Mouse (Mus musculus) forebrain, postnatal 0 days (tissue): ENCODE measurements at regions not wholly inside any gene's neighbourhood (a gene's known extent, or its start where the extent isn't known, plus 50 kb on each side); places are given as distances from the start of the nearest gene placed in this dataset.

ENCODE experiments used
- ATAC-seq: fragments of 200-750 bp; cut with Nextera tagmentation; 2 replicates; pipeline ENCODE4 v1.8.0; 2017; ENCODE audit warnings: mild to moderate bottlenecking, moderate library complexity
- DNase-seq: peaks from one replicate; pipeline ENCODE4 v3.0.0-alpha.2; 2015
- H3K27ac ChIP-seq: fragments of 300-500 bp; sonication (generic); 2 replicates; pipeline ENCODE4 v1.5.1; 2014; ENCODE audit warnings: low read depth, mild to moderate bottlenecking, antibody characterized with exemption, low read length, moderate library complexity, mixed read lengths
- H3K27me3 ChIP-seq: fragments of 300-500 bp; sonication (generic); 2 replicates; pipeline ENCODE4 v1.6.1; 2014; ENCODE audit warnings: mild to moderate bottlenecking, low read length, mixed read lengths; ENCODE audit not compliant: insufficient read depth
- H3K36me3 ChIP-seq: fragments of 300-500 bp; sonication (generic); 2 replicates; pipeline ENCODE4 v1.6.1; 2014; ENCODE audit warnings: mild to moderate bottlenecking, moderate library complexity; ENCODE audit not compliant: insufficient read depth
- H3K4me1 ChIP-seq: fragments of 300-500 bp; sonication (generic); 2 replicates; pipeline ENCODE4 v1.6.1; 2014; ENCODE audit warnings: antibody characterized with exemption; ENCODE audit not compliant: insufficient read depth
- H3K4me2 ChIP-seq: fragments of 300-500 bp; sonication (generic); 2 replicates; pipeline ENCODE4 v1.6.1; 2014; ENCODE audit warnings: low read depth, mild to moderate bottlenecking, moderate library complexity
- H3K4me3 ChIP-seq: fragments of 300-500 bp; sonication (generic); 2 replicates; pipeline ENCODE4 v1.5.1; 2014; ENCODE audit warnings: low read depth, low read length, mixed read lengths
- H3K9ac ChIP-seq: fragments of 300-500 bp; sonication (generic); 2 replicates; pipeline ENCODE4 v1.6.1; 2014; ENCODE audit warnings: mild to moderate bottlenecking
- H3K9me3 ChIP-seq: fragments of 300-500 bp; sonication (generic); 2 replicates; pipeline ENCODE4 v1.6.1; 2016; ENCODE audit warnings: low read length
- CTCF ChIP-seq: sonication (generic); IDR thresholded peaks from 2 replicates; pipeline ENCODE4 v1.5.1; 2016; ENCODE audit warnings: antibody characterized with exemption, control low read depth, low read depth
- WGBS: fragments of 180-500 bp; shearing (Covaris S2); extraction: QIAGEN DNeasy Blood & Tissue Kit; methylation state at CpG from one replicate; pipeline ENCODE4 v1.1.7; 2014; 5-methylcytosine and 5-hydroxymethylcytosine counted together

GRCm38 (mm10) chr7:36150871-36151560 lies 348.2 kb upstream of the Zfp507 start:
- no peaks in the 10 kb centered on the region for H3K27me3 ChIP-seq
- no peak overlapping the region for H3K4me2 ChIP-seq
- H3K36me3 ChIP-seq: no peaks in the 10 kb centered on the region
- H3K4me3 ChIP-seq: no peak overlapping the region
- no peak for TF ChIP-seq CTCF
- H3K4me1 ChIP-seq: no peaks in the 10 kb centered on the region
- no peak for DNase-seq
- 31% methylated on average over 12 of the region's 12 CpGs for WGBS
- no peak overlapping the region for H3K9ac ChIP-seq
- no peak overlapping the region for H3K27ac ChIP-seq
- ATAC-seq: no peak
- no peaks in the 10 kb centered on the region for H3K9me3 ChIP-seq

- no peak overlapping the region for H3K27ac ChIP-seq
- H3K36me3 ChIP-seq: no peaks in the 10 kb centered on the region
- no peak overlapping the region for H3K4me3 ChIP-seq
- no peak for DNase-seq
- H3K4me1 ChIP-seq: peaks cover 9% of the 10 kb centered on the region; the same call in 1 of the 2 replicates
- H3K9ac ChIP-seq: no peak overlapping the region
- no peaks in the 10 kb centered on the region for H3K27me3 ChIP-seq
- H3K9me3 ChIP-seq: no peaks in the 10 kb centered on the region
- WGBS: 38% methylated on average over 5 of the region's 5 CpGs
- TF ChIP-seq CTCF: no peak
- no peak overlapping the region for H3K4me2 ChIP-seq
- no peak for ATAC-seq
Measured at GRCm38 (mm10) chr7:36136571-36136970, 333.8 kb upstream of the Zfp507 start.

GRCm38 (mm10) chr7:36134557-36134956 lies 331.8 kb upstream of the Zfp507 start:
- Histone ChIP-seq H3K4me2 (no peak overlapping the region), H3K36me3 (no peaks in the 10 kb centered on the region), H3K27me3 (no peaks in the 10 kb centered on the region), H3K27ac (no peak overlapping the region), H3K9me3 (no peaks in the 10 kb centered on the region), H3K4me3 (no peak overlapping the region), H3K4me1 (peaks cover 9% of the 10 kb centered on the region; the same call in 1 of the 2 replicates), H3K9ac (no peak overlapping the region)
- no peak for TF ChIP-seq CTCF
- WGBS: 45% methylated on average over 4 of the region's 4 CpGs
- DNase-seq (peak; percentile 14), ATAC-seq (no peak)

GRCm38 (mm10) chr7:36133658-36134143 lies 330.9 kb upstream of the Zfp507 start:
- Histone ChIP-seq H3K27me3 (no peaks in the 10 kb centered on the region), H3K9me3 (no peaks in the 10 kb centered on the region), H3K4me2 (peak overlapping the region; percentile 28; the same call in 1 of the 2 replicates), H3K4me3 (no peak overlapping the region; the same call in 1 of the 2 replicates), H3K9ac (0 out of 2 replicates have a peak overlapping the region, but pooled peaks have one; percentile 14), H3K36me3 (no peaks in the 10 kb centered on the region), H3K4me1 (peaks cover 9% of the 10 kb centered on the region; the same call in 1 of the 2 replicates), H3K27ac (no peak overlapping the region)
- peak; percentile 61 for DNase-seq
- no peak for TF ChIP-seq CTCF
- ATAC-seq: peak; percentile 77
- WGBS: 4% methylated on average over 8 of the region's 8 CpGs

- ATAC-seq: no peak
- no peak for TF ChIP-seq CTCF
- 41% methylated on average over 11 of the region's 11 CpGs for WGBS
- Histone ChIP-seq H3K27me3 (no peaks in the 10 kb centered on the region), H3K36me3 (no peaks in the 10 kb centered on the region), H3K27ac (no peak overlapping the region), H3K9me3 (no peaks in the 10 kb centered on the region), H3K4me1 (peaks cover 9% of the 10 kb centered on the region; the same call in 1 of the 2 replicates), H3K9ac (no peak overlapping the region), H3K4me3 (no peak overlapping the region), H3K4me2 (no peak overlapping the region)
- no peak for DNase-seq
Measured at GRCm38 (mm10) chr7:36133026-36133425, 330.2 kb upstream of the Zfp507 start.

GRCm38 (mm10) chr7:36132569-36132968 lies 329.8 kb upstream of the Zfp507 start:
- peak; percentile 30; the same call in 1 of the 2 replicates for ATAC-seq
- H3K4me2 ChIP-seq: no peak overlapping the region
- no peak for DNase-seq
- H3K27me3 ChIP-seq: no peaks in the 10 kb centered on the region
- TF ChIP-seq CTCF: no peak
- H3K9ac ChIP-seq: no peak overlapping the region
- H3K36me3 ChIP-seq: no peaks in the 10 kb centered on the region
- 40% methylated on average over 1 of the region's 1 CpGs for WGBS
- H3K4me1 ChIP-seq: peaks cover 9% of the 10 kb centered on the region; the same call in 1 of the 2 replicates
- no peak overlapping the region for H3K27ac ChIP-seq
- H3K9me3 ChIP-seq: no peaks in the 10 kb centered on the region
- no peak overlapping the region for H3K4me3 ChIP-seq

- DNase-seq (no peak), ATAC-seq (no peak)
- Histone ChIP-seq H3K9me3 (no peaks in the 10 kb centered on the region), H3K9ac (no peak overlapping the region), H3K27me3 (no peaks in the 10 kb centered on the region), H3K36me3 (no peaks in the 10 kb centered on the region), H3K4me2 (no peak overlapping the region), H3K27ac (no peak overlapping the region), H3K4me1 (no peaks in the 10 kb centered on the region), H3K4me3 (no peak overlapping the region)
- no peak for TF ChIP-seq CTCF
- WGBS: 80% methylated on average over 4 of the region's 4 CpGs
Measured at GRCm38 (mm10) chr7:36097054-36097453, 294.3 kb upstream of the Zfp507 start.
